Mouse (Mus musculus): ENCODE measurements around the gene C2cd2. TPM values are rescaled to one million over a fixed set of nuclear protein-coding genes. Genes with fewer than 3 reads are reported as not detected.

The C2cd2 gene
- polyA plus RNA-seq, 1 experiment from 2014 or later, result 18.9 TPM

DNA sequence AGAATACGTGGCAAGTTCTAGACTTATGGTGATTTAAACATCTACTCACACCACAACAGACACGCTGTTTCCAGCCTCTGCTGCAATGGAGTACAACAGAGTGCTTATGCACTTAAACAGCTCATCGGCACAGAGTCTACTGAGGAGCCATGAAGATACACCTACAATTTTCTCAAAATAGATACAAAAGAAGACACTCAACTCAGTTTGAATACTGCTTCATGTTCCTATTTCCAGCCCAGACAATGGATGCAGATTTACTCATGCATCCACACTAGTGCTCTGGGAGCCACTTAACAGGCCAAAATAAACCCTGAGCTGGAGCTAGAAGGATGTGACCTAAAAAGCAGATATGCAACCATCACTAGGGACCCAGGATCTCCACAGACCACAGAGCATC is 153.5 kb downstream of the C2cd2 start:
- H3K4me3 ChIP-seq (replicated peaks), result no peak overlapping the region
- H3K27me3 ChIP-seq, result no peaks in the 10 kb centered on the region
- no peak overlapping the region for H3K4me2 ChIP-seq
- H3K36me3 ChIP-seq, result peaks cover 98% of the 10 kb centered on the region
- H3K27ac ChIP-seq, result no peak overlapping the region
- 94% methylated on average over 3 of the region's 3 CpGs for whole genome bisulfite sequencing
- H3K4me1 ChIP-seq (replicated peaks), result no peaks in the 10 kb centered on the region
- H3K9me3 ChIP-seq, result no peaks in the 10 kb centered on the region
- no peak overlapping the region for H3K9ac ChIP-seq (replicated peaks)
- no peak for ATAC-seq (ENCODE audit: insufficient number of reproducible peaks, insufficient read depth, low FRiP score, low TSS enrichment, low read depth)

DNA sequence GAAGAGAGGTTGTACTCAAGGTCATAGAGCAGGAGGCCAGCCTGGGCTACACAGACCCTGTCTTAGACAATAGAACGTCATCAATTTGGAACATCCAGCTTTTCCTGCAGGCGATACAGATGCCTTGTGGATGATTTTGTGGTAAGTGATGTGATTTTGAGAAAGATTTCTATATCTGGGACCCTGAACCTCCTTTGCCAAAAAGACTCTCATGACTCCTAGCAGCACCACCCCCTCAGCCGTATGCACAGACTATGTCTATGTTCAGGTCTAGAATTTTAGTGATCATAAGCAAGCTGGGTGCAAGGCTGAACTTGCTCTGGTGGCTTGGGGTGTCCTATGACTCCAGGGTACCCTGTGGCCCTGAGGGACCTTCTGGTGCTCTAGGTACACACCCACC is 156.8 kb downstream of the C2cd2 start:
- H3K27me3 ChIP-seq, result no peaks in the 10 kb centered on the region
- H3K9ac ChIP-seq (replicated peaks), result no peak overlapping the region
- H3K4me2 ChIP-seq, result no peak overlapping the region
- H3K27ac ChIP-seq, result no peak overlapping the region
- no peaks in the 10 kb centered on the region for H3K4me1 ChIP-seq (replicated peaks)
- no peaks in the 10 kb centered on the region for H3K9me3 ChIP-seq
- 94% methylated on average over 3 of the region's 3 CpGs for WGBS
- no peak overlapping the region for H3K4me3 ChIP-seq (replicated peaks)
- no peak for ATAC-seq (ENCODE audit: insufficient number of reproducible peaks, insufficient read depth, low FRiP score, low TSS enrichment, low read depth)
- H3K36me3 ChIP-seq, result peaks cover 89% of the 10 kb centered on the region

Small RNA genes within 50 kb of the gene (microRNA-seq; reads per million reads assigned to microRNA genes)
- not detected for gene Mir6964

Other genes starting within 250 kb of the C2cd2 start
- 5.2 and 6.8 TPM in 2 replicates for gene Ripk4, start 198.8 kb downstream of the C2cd2 start, polyA plus RNA-seq (2016; fragmentation: Nextera tagmentation; extraction: Ambion mirVana)
- 16.2 and 18.1 TPM in 2 replicates for gene Prdm15, start 110.7 kb downstream of the C2cd2 start, polyA plus RNA-seq (2016; fragmentation: Nextera tagmentation; extraction: Ambion mirVana)
- 14.0 and 15.2 TPM in 2 replicates for gene Zbtb21, start within 50 bp of the C2cd2 start, polyA plus RNA-seq (2016; fragmentation: Nextera tagmentation; extraction: Ambion mirVana)
- 19.8 and 21.8 TPM in 2 replicates for gene B230307C23Rik, start 34.7 kb upstream of the C2cd2 start, polyA plus RNA-seq (2016; fragmentation: Nextera tagmentation; extraction: Ambion mirVana)
- 27.9 and 33.0 TPM in 2 replicates for gene A630089N07Rik, start 119.9 kb upstream of the C2cd2 start, polyA plus RNA-seq (2016; fragmentation: Nextera tagmentation; extraction: Ambion mirVana)